In the genomic region with DNA sequence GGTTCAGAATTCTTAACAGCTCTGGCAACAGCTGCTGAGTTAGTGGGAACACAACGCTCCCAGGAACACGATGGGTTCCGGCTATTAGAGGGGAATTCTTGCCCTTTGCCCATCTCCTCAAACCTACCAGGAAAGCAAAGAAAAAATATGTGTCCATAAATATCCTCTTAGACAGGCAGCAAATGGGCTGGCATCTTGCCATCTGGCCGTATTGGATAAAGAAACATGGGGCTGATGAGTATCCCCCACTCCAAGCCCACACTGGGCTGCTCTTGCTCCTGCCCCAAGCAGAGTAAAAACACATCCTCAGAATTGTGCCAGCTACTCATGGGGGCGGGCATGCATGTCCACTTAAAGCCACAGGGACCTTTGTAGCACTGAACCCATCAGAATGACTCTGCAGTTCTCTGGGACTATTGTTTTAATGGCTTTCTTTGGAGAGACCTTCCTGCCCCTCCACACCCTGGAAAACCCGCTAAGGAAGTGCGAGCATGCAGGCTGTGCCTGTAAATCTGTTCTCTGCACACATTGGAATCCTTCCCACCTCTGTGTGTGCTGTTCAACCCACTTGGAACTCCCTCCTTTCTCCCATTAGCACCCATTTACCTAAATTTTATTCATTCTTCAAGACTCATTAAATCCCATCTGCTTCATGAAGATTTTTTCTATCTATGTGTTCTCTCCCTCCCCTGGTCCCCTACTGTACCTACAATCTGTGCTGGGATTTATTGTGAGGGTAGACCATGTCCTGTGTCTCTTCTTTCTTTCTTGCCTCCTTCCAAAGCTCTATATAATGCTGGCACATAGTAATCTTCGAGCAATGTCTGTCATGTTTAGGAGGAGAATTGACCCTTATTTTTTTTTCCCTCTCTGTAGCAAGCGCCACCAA, we compare ENCODE assay signal across 10 mouse cellular contexts.
DNase-seq lines count a peak whose midpoint lies in the region; ATAC-seq and TF ChIP-seq lines count a peak whose summit lies in the region.
"Had no signal": no experiment of that assay in that cellular context is flagged by ENCODE, and none has a peak within 500 bp of the region (broad histone marks: within the 10 kb centered on the region; RNA-seq: fewer than 3 reads in every experiment).

No protein-coding gene starts in this region.

- H3K4me2 ChIP-seq in kidney, embryonic 15.5 days = no peak overlapping the region

- no peaks in the 10 kb centered on the region for H3K9me3 ChIP-seq in kidney, embryonic 15.5 days (replicated peaks)

- TF ChIP-seq CTCF in layer of hippocampus, adult 2 months (conservative IDR thresholded peaks at IDR 0.05) = no peak

- no peaks in the 10 kb centered on the region for H3K27me3 ChIP-seq in kidney, embryonic 15.5 days

- no peak overlapping the region for H3K4me3 ChIP-seq in layer of hippocampus, adult 2 months
- H3K4me3 ChIP-seq in kidney, embryonic 15.5 days (replicated peaks) = no peak overlapping the region

- peaks cover 8% of the 10 kb centered on the region; the same call in 1 of the 2 replicates for H3K4me1 ChIP-seq in kidney, embryonic 15.5 days

- no peak overlapping the region for H3K9ac ChIP-seq in kidney, embryonic 15.5 days
- H3K9ac ChIP-seq: liver, postnatal 0 days had no signal

- ATAC-seq in kidney, embryonic 15.5 days (replicated peaks; ENCODE audit: low FRiP score) = peak; percentile 40; the same call in 1 of the 2 replicates
- ATAC-seq: liver, postnatal 0 days; Patski had no signal

- 46% methylated on average over 9 of the region's 9 CpGs for WGBS in kidney, embryonic 15.5 days

- no peaks in the 10 kb centered on the region for H3K36me3 ChIP-seq in kidney, embryonic 15.5 days

- DNase-seq in adrenal gland, postnatal 10 days = peak; percentile 3
- no peak for DNase-seq in adrenal gland, adult 2 months
- peak; percentile 21 to 41 for DNase-seq in layer of hippocampus, adult 2 months (ENCODE audit: low spot score in 2 of 2)
- DNase-seq in layer of hippocampus, adult 9-10 months (ENCODE audit: low spot score) = no peak
- peak; percentile 31 for DNase-seq in right cerebral cortex, postnatal 14 days
- DNase-seq in embryo, embryonic 10.5 days (ENCODE audit: low spot score) = no peak
- DNase-seq in thymus, postnatal 25 days = no peak
- DNase-seq: liver, postnatal 0 days had no signal

- 0 out of 2 replicates have a peak overlapping the region, but pooled peaks have one; percentile 5 for H3K27ac ChIP-seq in layer of hippocampus, adult 2 months
- no peak overlapping the region for H3K27ac ChIP-seq in kidney, embryonic 15.5 days

Comparison
In these comparisons a context has a peak if more than half of its experiments do, and no peak if none do; other contexts are left out.
1. DNase-seq: peak in adrenal gland, postnatal 10 days (single experiment), layer of hippocampus, adult 2 months (2 of 2) and right cerebral cortex, postnatal 14 days (single experiment); none in adrenal gland, adult 2 months (single experiment), layer of hippocampus, adult 9-10 months (single experiment), embryo, embryonic 10.5 days (single experiment) and thymus, postnatal 25 days (single experiment).